ENCODE assay signal across 13 mouse cellular contexts in genomic region chr5:70995617-70996325, GRCm38 (mm10).
DNase-seq lines count a peak whose midpoint lies in the region; ATAC-seq and TF ChIP-seq lines count a peak whose summit lies in the region.
"Had no signal": no experiment of that assay in that cellular context is flagged by ENCODE, and none has a peak within 500 bp of the region (broad histone marks: within the 10 kb centered on the region; RNA-seq: fewer than 3 reads in every experiment).

No protein-coding gene starts in this region.

- H3K27ac ChIP-seq in hindbrain, postnatal 0 days: no peak overlapping the region
- no peak overlapping the region for H3K27ac ChIP-seq in hindbrain, embryonic 12.5 days
- H3K27ac ChIP-seq: limb, embryonic 13.5 days had no signal

- no peak overlapping the region for H3K4me3 ChIP-seq in hindbrain, postnatal 0 days (ENCODE audit: low read length)
- H3K4me3 ChIP-seq in hindbrain, embryonic 12.5 days: no peak overlapping the region
- H3K4me3 ChIP-seq: limb, embryonic 13.5 days had no signal

- H3K4me1 ChIP-seq in hindbrain, postnatal 0 days (ENCODE audit: insufficient read depth, low read length): no peaks in the 10 kb centered on the region
- no peaks in the 10 kb centered on the region for H3K4me1 ChIP-seq in hindbrain, embryonic 12.5 days
- H3K4me1 ChIP-seq: limb, embryonic 13.5 days had no signal

- H3K27me3 ChIP-seq in hindbrain, postnatal 0 days (ENCODE audit: insufficient read depth, low read length): no peaks in the 10 kb centered on the region
- H3K27me3 ChIP-seq in hindbrain, embryonic 12.5 days: no peaks in the 10 kb centered on the region
- H3K27me3 ChIP-seq: limb, embryonic 13.5 days had no signal

- H3K4me2 ChIP-seq in hindbrain, postnatal 0 days (ENCODE audit: low read depth, low read length): 0 out of 2 replicates have a peak overlapping the region, but pooled peaks have one; percentile 21
- no peak overlapping the region for H3K4me2 ChIP-seq in hindbrain, embryonic 12.5 days (replicated peaks)
- H3K4me2 ChIP-seq: limb, embryonic 13.5 days had no signal

- H3K36me3 ChIP-seq in hindbrain, postnatal 0 days (ENCODE audit: insufficient read depth, low read length): no peaks in the 10 kb centered on the region
- H3K36me3 ChIP-seq in hindbrain, embryonic 12.5 days: no peaks in the 10 kb centered on the region
- H3K36me3 ChIP-seq: limb, embryonic 13.5 days had no signal

- peak; percentile 70 for DNase-seq in hindbrain, postnatal 0 days (ENCODE audit: low spot score)
- DNase-seq in frontal cortex, postnatal 14 days (ENCODE audit: low spot score in 2 of 2): peak; percentile 22 to 28
- peak; percentile 30 to 73 for DNase-seq in left cerebral cortex, adult 9 months (ENCODE audit: low spot score in 2 of 2)
- no peak for DNase-seq in kidney, adult 9 months
- no peak for DNase-seq in c-Kit-positive CD71-positive TER-119-positive erythroid progenitor cells, embryonic 14.5 days (ENCODE audit: low spot score)
- DNase-seq: embryo, embryonic 11 days; gastrocnemius, postnatal 10 days had no signal

- WGBS in hindbrain, postnatal 0 days: 57% methylated on average over 13 of the region's 13 CpGs
- WGBS in hindbrain, embryonic 12.5 days: 78% methylated on average over 13 of the region's 13 CpGs

- H3K9ac ChIP-seq in hindbrain, postnatal 0 days (replicated peaks; ENCODE audit: low read length): no peak overlapping the region
- no peak overlapping the region for H3K9ac ChIP-seq in hindbrain, embryonic 12.5 days
- H3K9ac ChIP-seq: limb, embryonic 13.5 days had no signal

- ATAC-seq in hindbrain, postnatal 0 days: peak; percentile 69; the same call in 1 of the 2 replicates
- no peak for ATAC-seq in hindbrain, embryonic 12.5 days (ENCODE audit: low FRiP score)
- no peak for ATAC-seq in activated CD4-positive, CD25-positive, alpha-beta regulatory T cell, adult 4 months
- no peak for ATAC-seq in inflammation-experienced regulatory T-cells, adult 6 months
- ATAC-seq: CD4-positive, CD25-positive, alpha-beta regulatory T cell, adult 4 months; intestine, postnatal 0 days had no signal

- TF ChIP-seq CTCF in hindbrain, postnatal 0 days (IDR thresholded peaks at IDR 0.05; ENCODE audit: low read depth): no peak

- no peaks in the 10 kb centered on the region for H3K9me3 ChIP-seq in hindbrain, postnatal 0 days (ENCODE audit: low read length)
- no peaks in the 10 kb centered on the region for H3K9me3 ChIP-seq in hindbrain, embryonic 12.5 days (replicated peaks)
- H3K9me3 ChIP-seq: limb, embryonic 13.5 days had no signal

Comparison
In these comparisons a context has a peak if more than half of its experiments do, and no peak if none do; other contexts are left out.
1. DNase-seq: peak in hindbrain, postnatal 0 days (single experiment), frontal cortex, postnatal 14 days (2 of 2) and left cerebral cortex, adult 9 months (2 of 2); none in kidney, adult 9 months (single experiment) and c-Kit-positive CD71-positive TER-119-positive erythroid progenitor cells, embryonic 14.5 days (single experiment).